Mouse (Mus musculus): ENCODE measurements at regions not wholly inside any gene's neighbourhood (a gene's known extent, or its start where the extent isn't known, plus 50 kb on each side); places are given as distances from the start of the nearest gene placed in this dataset.

- WGBS = 93% methylated on average over 2 of the region's 2 CpGs
- Histone ChIP-seq H3K4me1 (replicated peaks) (no peaks in the 10 kb centered on the region), H3K27me3 (no peaks in the 10 kb centered on the region), H3K4me2 (no peak overlapping the region), H3K27ac (no peak overlapping the region), H3K9me3 (no peaks in the 10 kb centered on the region), H3K4me3 (no peak overlapping the region), H3K36me3 (no peaks in the 10 kb centered on the region), H3K9ac (no peak overlapping the region)
- ATAC-seq (ENCODE audit: low FRiP score) = no peak
These were observed 136.2 kb upstream of the Prep start for GRCm38 (mm10) chr10:44930796-44931195.

- no peaks in the 10 kb centered on the region for H3K36me3 ChIP-seq
- H3K9ac ChIP-seq = no peak overlapping the region
- H3K4me3 ChIP-seq = no peak overlapping the region
- no peaks in the 10 kb centered on the region for H3K4me1 ChIP-seq (replicated peaks)
- no peaks in the 10 kb centered on the region for H3K9me3 ChIP-seq
- WGBS = 93% methylated on average over 8 of the region's 8 CpGs
- H3K27ac ChIP-seq = no peak overlapping the region
- no peak overlapping the region for H3K4me2 ChIP-seq
- ATAC-seq (ENCODE audit: low FRiP score) = no peak
- H3K27me3 ChIP-seq = no peaks in the 10 kb centered on the region
These were observed 153.1 kb upstream of the Prep start for GRCm38 (mm10) chr10:44913751-44914388.

GRCm38 (mm10) chr10:44904520-44904919, 162.5 kb upstream of the Prep start:
- Histone ChIP-seq H3K9ac (no peak overlapping the region), H3K4me3 (no peak overlapping the region), H3K4me2 (no peak overlapping the region), H3K9me3 (no peaks in the 10 kb centered on the region), H3K4me1 (replicated peaks) (no peaks in the 10 kb centered on the region), H3K27ac (no peak overlapping the region), H3K27me3 (no peaks in the 10 kb centered on the region), H3K36me3 (no peaks in the 10 kb centered on the region)
- no peak for ATAC-seq (ENCODE audit: low FRiP score)
- 97% methylated on average over 4 of the region's 4 CpGs for WGBS

- Histone ChIP-seq H3K27me3 (no peaks in the 10 kb centered on the region), H3K4me3 (no peak overlapping the region), H3K36me3 (no peaks in the 10 kb centered on the region), H3K9ac (no peak overlapping the region), H3K27ac (no peak overlapping the region), H3K4me1 (replicated peaks) (no peaks in the 10 kb centered on the region), H3K4me2 (no peak overlapping the region), H3K9me3 (0 out of 2 replicates have a peak, but pooled peaks cover 3% of the 10 kb centered on the region)
- 83% methylated on average over 2 of the region's 2 CpGs for WGBS
- ATAC-seq (ENCODE audit: low FRiP score) = no peak
These were observed 165.8 kb upstream of the Prep start for GRCm38 (mm10) chr10:44901203-44901602.

GRCm38 (mm10) chr10:44892124-44892523, 174.9 kb upstream of the Prep start:
- Histone ChIP-seq H3K4me3 (no peak overlapping the region), H3K4me2 (no peak overlapping the region), H3K4me1 (replicated peaks) (peaks cover 5% of the 10 kb centered on the region), H3K27me3 (no peaks in the 10 kb centered on the region), H3K9ac (no peak overlapping the region), H3K36me3 (no peaks in the 10 kb centered on the region), H3K9me3 (0 out of 2 replicates have a peak, but pooled peaks cover 3% of the 10 kb centered on the region), H3K27ac (no peak overlapping the region)
- 73% methylated on average over 6 of the region's 6 CpGs for WGBS
- no peak for ATAC-seq (ENCODE audit: low FRiP score)

- no peaks in the 10 kb centered on the region for H3K9me3 ChIP-seq
- H3K36me3 ChIP-seq = no peaks in the 10 kb centered on the region
- peak; percentile 61; the same call in 1 of the 2 replicates for ATAC-seq (ENCODE audit: low FRiP score)
- no peak overlapping the region for H3K4me3 ChIP-seq
- H3K4me2 ChIP-seq = peak overlapping the region; percentile 11
- no peak overlapping the region for H3K9ac ChIP-seq
- WGBS = 29% methylated on average over 14 of the region's 14 CpGs
- H3K4me1 ChIP-seq (replicated peaks) = peaks cover 9% of the 10 kb centered on the region
- H3K27me3 ChIP-seq = no peaks in the 10 kb centered on the region
- H3K27ac ChIP-seq = no peak overlapping the region
These were observed 179.8 kb upstream of the Prep start for GRCm38 (mm10) chr10:44887081-44887683.

GRCm38 (mm10) chr10:44881967-44882366, 185.0 kb upstream of the Prep start:
- H3K9me3 ChIP-seq = no peaks in the 10 kb centered on the region
- H3K9ac ChIP-seq = no peak overlapping the region
- no peak overlapping the region for H3K4me2 ChIP-seq
- H3K27ac ChIP-seq = no peak overlapping the region
- no peak for ATAC-seq (ENCODE audit: low FRiP score)
- WGBS = 56% methylated on average over 2 of the region's 2 CpGs
- H3K36me3 ChIP-seq = no peaks in the 10 kb centered on the region
- no peak overlapping the region for H3K4me3 ChIP-seq
- H3K4me1 ChIP-seq (replicated peaks) = peaks cover 2% of the 10 kb centered on the region
- H3K27me3 ChIP-seq = no peaks in the 10 kb centered on the region

- Histone ChIP-seq H3K27ac (no peak overlapping the region), H3K36me3 (no peaks in the 10 kb centered on the region), H3K9me3 (no peaks in the 10 kb centered on the region), H3K4me3 (no peak overlapping the region), H3K9ac (no peak overlapping the region), H3K27me3 (no peaks in the 10 kb centered on the region), H3K4me1 (replicated peaks) (no peaks in the 10 kb centered on the region), H3K4me2 (no peak overlapping the region)
- ATAC-seq (ENCODE audit: low FRiP score) = no peak
- 95% methylated on average over 9 of the region's 9 CpGs for WGBS
These were observed 189.8 kb upstream of the Prep start for GRCm38 (mm10) chr10:44877076-44877663.

- Histone ChIP-seq H3K27ac (no peak overlapping the region), H3K4me1 (replicated peaks) (no peaks in the 10 kb centered on the region), H3K4me3 (no peak overlapping the region), H3K9me3 (no peaks in the 10 kb centered on the region), H3K36me3 (no peaks in the 10 kb centered on the region), H3K9ac (no peak overlapping the region), H3K4me2 (no peak overlapping the region), H3K27me3 (no peaks in the 10 kb centered on the region)
- no peak for ATAC-seq (ENCODE audit: low FRiP score)
- 73% methylated on average over 5 of the region's 5 CpGs for WGBS
These were observed 193.2 kb upstream of the Prep start for GRCm38 (mm10) chr10:44873642-44874285.

- ATAC-seq (ENCODE audit: low FRiP score) = no peak
- Histone ChIP-seq H3K36me3 (no peaks in the 10 kb centered on the region), H3K4me1 (replicated peaks) (no peaks in the 10 kb centered on the region), H3K27me3 (no peaks in the 10 kb centered on the region), H3K9ac (no peak overlapping the region), H3K27ac (no peak overlapping the region), H3K4me3 (no peak overlapping the region), H3K9me3 (no peaks in the 10 kb centered on the region), H3K4me2 (no peak overlapping the region)
- WGBS = 82% methylated on average over 1 of the region's 1 CpGs
These were observed 202.7 kb upstream of the Prep start for GRCm38 (mm10) chr10:44864191-44864747.

- WGBS = 73% methylated on average over 8 of the region's 8 CpGs
- H3K4me2 ChIP-seq = no peak overlapping the region
- no peak overlapping the region for H3K27ac ChIP-seq
- no peaks in the 10 kb centered on the region for H3K4me1 ChIP-seq (replicated peaks)
- ATAC-seq (ENCODE audit: low FRiP score) = no peak
- no peaks in the 10 kb centered on the region for H3K27me3 ChIP-seq
- no peak overlapping the region for H3K4me3 ChIP-seq
- H3K9ac ChIP-seq = no peak overlapping the region
- no peaks in the 10 kb centered on the region for H3K36me3 ChIP-seq
- no peaks in the 10 kb centered on the region for H3K9me3 ChIP-seq
These were observed 204.7 kb upstream of the Prep start for GRCm38 (mm10) chr10:44862360-44862674.

- H3K36me3 ChIP-seq = no peaks in the 10 kb centered on the region
- no peak overlapping the region for H3K4me3 ChIP-seq
- H3K27ac ChIP-seq = no peak overlapping the region
- no peaks in the 10 kb centered on the region for H3K27me3 ChIP-seq
- ATAC-seq (ENCODE audit: low FRiP score) = no peak
- no peaks in the 10 kb centered on the region for H3K4me1 ChIP-seq (replicated peaks)
- 79% methylated on average over 10 of the region's 10 CpGs for WGBS
- H3K9ac ChIP-seq = no peak overlapping the region
- H3K9me3 ChIP-seq = no peaks in the 10 kb centered on the region
- no peak overlapping the region for H3K4me2 ChIP-seq
These were observed 205.2 kb upstream of the Prep start for GRCm38 (mm10) chr10:44861671-44862359.
